Mouse (Mus musculus): ENCODE measurements around the gene March4. TPM values are rescaled to one million over a fixed set of nuclear protein-coding genes. Genes with fewer than 3 reads are reported as not detected.

The March4 gene
- polyA plus RNA-seq, 1 experiment from 2014 or later, result 0.12 TPM

GRCm38 (mm10) chr1:72399720-72400401 lies 136.9 kb downstream of the March4 start:
- WGBS, result 63% methylated on average over 8 of the region's 8 CpGs
- no peak for TF ChIP-seq CTCF (IDR thresholded peaks at IDR 0.05; ENCODE audit: low read depth)
- peak; percentile 43; the same call in 1 of the 2 replicates for ATAC-seq
- H3K4me3 ChIP-seq (ENCODE audit: low read depth, low read length), result no peak overlapping the region
- H3K27ac ChIP-seq (ENCODE audit: low read depth, low read length), result no peak overlapping the region
- no peak overlapping the region for H3K4me2 ChIP-seq (replicated peaks; ENCODE audit: low read depth)
- H3K36me3 ChIP-seq (ENCODE audit: control insufficient read depth, insufficient read depth), result 0 out of 2 replicates have a peak, but pooled peaks cover 4% of the 10 kb centered on the region
- H3K9ac ChIP-seq (ENCODE audit: low read depth, low read length), result no peak overlapping the region
- no peaks in the 10 kb centered on the region for H3K27me3 ChIP-seq (replicated peaks; ENCODE audit: control insufficient read depth, insufficient read depth, low read length)
- H3K4me1 ChIP-seq (replicated peaks; ENCODE audit: control insufficient read depth, insufficient read depth, low read length), result no peaks in the 10 kb centered on the region
- no peaks in the 10 kb centered on the region for H3K9me3 ChIP-seq (ENCODE audit: control insufficient read depth)

DNA sequence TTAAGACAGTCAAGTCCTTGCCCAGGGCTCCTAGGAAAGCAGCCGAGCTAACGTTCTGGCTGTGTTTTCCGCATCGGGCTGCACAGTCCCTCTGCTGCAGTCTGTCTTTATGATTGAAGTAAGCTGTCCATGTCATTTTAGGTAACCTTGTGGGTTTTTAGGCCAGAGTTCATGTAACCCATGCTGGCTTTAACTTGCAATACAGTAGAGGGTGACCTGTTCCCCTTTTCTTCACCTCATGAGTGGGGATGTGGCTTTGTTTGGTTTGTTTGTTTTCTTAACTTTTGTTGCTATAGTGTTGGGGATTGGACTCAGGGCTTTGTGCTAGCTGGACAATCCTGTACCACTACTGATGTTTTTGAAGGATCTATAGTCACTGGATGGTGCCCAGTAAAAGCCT lies 146.3 kb downstream of the March4 start:
- 93% methylated on average over 4 of the region's 4 CpGs for WGBS
- Histone ChIP-seq H3K9ac (ENCODE audit: low read depth, low read length) (no peak overlapping the region), H3K4me2 (replicated peaks; ENCODE audit: low read depth) (no peak overlapping the region), H3K27ac (ENCODE audit: low read depth, low read length) (no peak overlapping the region), H3K27me3 (replicated peaks; ENCODE audit: control insufficient read depth, insufficient read depth, low read length) (no peaks in the 10 kb centered on the region), H3K4me3 (ENCODE audit: low read depth, low read length) (no peak overlapping the region), H3K9me3 (ENCODE audit: control insufficient read depth) (no peaks in the 10 kb centered on the region), H3K36me3 (ENCODE audit: control insufficient read depth, insufficient read depth) (0 out of 2 replicates have a peak, but pooled peaks cover 7% of the 10 kb centered on the region), H3K4me1 (replicated peaks; ENCODE audit: control insufficient read depth, insufficient read depth, low read length) (no peaks in the 10 kb centered on the region)
- no peak for ATAC-seq
- TF ChIP-seq CTCF (IDR thresholded peaks at IDR 0.05; ENCODE audit: low read depth), result no peak

- no peaks in the 10 kb centered on the region for H3K27me3 ChIP-seq (replicated peaks; ENCODE audit: control insufficient read depth, insufficient read depth, low read length)
- H3K9me3 ChIP-seq (ENCODE audit: control insufficient read depth), result no peaks in the 10 kb centered on the region
- H3K9ac ChIP-seq (ENCODE audit: low read depth, low read length), result no peak overlapping the region
- no peaks in the 10 kb centered on the region for H3K36me3 ChIP-seq (ENCODE audit: control insufficient read depth, insufficient read depth)
- no peak overlapping the region for H3K4me3 ChIP-seq (ENCODE audit: low read depth, low read length)
- no peaks in the 10 kb centered on the region for H3K4me1 ChIP-seq (replicated peaks; ENCODE audit: control insufficient read depth, insufficient read depth, low read length)
- no peak overlapping the region for H3K27ac ChIP-seq (ENCODE audit: low read depth, low read length)
- H3K4me2 ChIP-seq (replicated peaks; ENCODE audit: low read depth), result no peak overlapping the region
- no peak for ATAC-seq
- TF ChIP-seq CTCF (IDR thresholded peaks at IDR 0.05; ENCODE audit: low read depth), result no peak; the same call in 1 of the 2 replicates
- WGBS, result 88% methylated on average over 5 of the region's 5 CpGs
Observed at GRCm38 (mm10) chr1:72383651-72384050, 153.1 kb downstream of the March4 start.

GRCm38 (mm10) chr1:72383056-72383455 lies 153.7 kb downstream of the March4 start:
- no peaks in the 10 kb centered on the region for H3K27me3 ChIP-seq (replicated peaks; ENCODE audit: control insufficient read depth, insufficient read depth, low read length)
- no peak overlapping the region for H3K4me3 ChIP-seq (ENCODE audit: low read depth, low read length)
- H3K27ac ChIP-seq (ENCODE audit: low read depth, low read length), result no peak overlapping the region
- ATAC-seq, result no peak
- H3K36me3 ChIP-seq (ENCODE audit: control insufficient read depth, insufficient read depth), result no peaks in the 10 kb centered on the region
- H3K4me1 ChIP-seq (replicated peaks; ENCODE audit: control insufficient read depth, insufficient read depth, low read length), result no peaks in the 10 kb centered on the region
- H3K9me3 ChIP-seq (ENCODE audit: control insufficient read depth), result no peaks in the 10 kb centered on the region
- TF ChIP-seq CTCF (IDR thresholded peaks at IDR 0.05; ENCODE audit: low read depth), result no peak
- 79% methylated on average over 7 of the region's 7 CpGs for WGBS
- H3K4me2 ChIP-seq (replicated peaks; ENCODE audit: low read depth), result no peak overlapping the region
- no peak overlapping the region for H3K9ac ChIP-seq (ENCODE audit: low read depth, low read length)

DNA sequence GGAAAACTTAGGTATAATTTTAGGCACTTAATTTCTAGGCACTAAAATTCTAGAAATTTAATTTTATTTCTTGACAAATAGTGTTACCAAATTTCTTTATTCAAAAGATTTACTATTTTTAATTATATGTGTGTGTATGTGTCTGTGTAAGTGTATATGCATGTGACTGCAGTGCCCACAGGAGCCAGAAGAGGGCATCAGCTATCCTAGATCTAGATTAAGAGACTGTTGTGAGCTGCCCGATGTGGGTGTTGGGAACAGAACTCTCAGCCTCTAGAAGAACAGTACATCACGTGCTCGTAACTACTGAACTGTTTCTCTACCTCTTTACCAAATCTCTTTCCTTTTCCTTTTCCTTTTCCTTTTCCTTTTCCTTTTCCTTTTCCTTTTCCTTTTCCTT lies 156.2 kb downstream of the March4 start:
- H3K4me1 ChIP-seq (replicated peaks; ENCODE audit: control insufficient read depth, insufficient read depth, low read length), result no peaks in the 10 kb centered on the region
- H3K4me3 ChIP-seq (ENCODE audit: low read depth, low read length), result no peak overlapping the region
- no peak for ATAC-seq
- no peaks in the 10 kb centered on the region for H3K27me3 ChIP-seq (replicated peaks; ENCODE audit: control insufficient read depth, insufficient read depth, low read length)
- H3K4me2 ChIP-seq (replicated peaks; ENCODE audit: low read depth), result no peak overlapping the region
- H3K27ac ChIP-seq (ENCODE audit: low read depth, low read length), result no peak overlapping the region
- 100% methylated on average over 3 of the region's 3 CpGs for WGBS
- TF ChIP-seq CTCF (IDR thresholded peaks at IDR 0.05; ENCODE audit: low read depth), result peak; percentile 19
- H3K36me3 ChIP-seq (ENCODE audit: control insufficient read depth, insufficient read depth), result no peaks in the 10 kb centered on the region
- no peak overlapping the region for H3K9ac ChIP-seq (ENCODE audit: low read depth, low read length)
- H3K9me3 ChIP-seq (ENCODE audit: control insufficient read depth), result no peaks in the 10 kb centered on the region

DNA sequence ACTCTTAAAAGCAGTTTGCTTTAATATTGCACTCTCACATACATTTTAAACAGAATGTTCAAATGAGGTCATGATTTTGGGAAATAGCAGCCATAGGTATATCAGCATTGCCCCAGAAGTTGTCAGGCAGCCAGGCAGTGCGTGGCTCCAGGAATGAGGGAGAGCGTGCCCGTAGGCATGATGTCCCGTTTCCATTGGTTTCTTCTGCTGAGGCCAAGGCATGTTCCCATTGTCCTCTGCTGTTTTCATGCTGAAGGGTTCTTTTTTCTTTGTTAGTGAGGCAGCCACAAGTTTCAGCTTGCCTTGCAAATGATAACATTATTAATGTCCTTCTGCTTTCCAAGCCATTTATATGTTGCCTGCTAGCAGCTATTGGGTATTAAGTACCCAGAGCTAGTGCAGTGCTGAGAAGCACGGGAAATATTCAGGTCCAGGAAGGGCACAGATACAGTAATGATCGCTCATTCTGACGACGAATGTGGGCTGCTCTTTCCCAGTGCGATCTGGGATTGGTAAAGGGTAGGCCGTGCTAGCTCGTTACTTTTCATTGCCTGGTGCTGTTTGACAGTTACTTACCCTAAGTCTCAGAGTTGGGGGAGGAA lies 156.9 kb downstream of the March4 start:
- ATAC-seq, result no peak
- no peaks in the 10 kb centered on the region for H3K27me3 ChIP-seq (replicated peaks; ENCODE audit: control insufficient read depth, insufficient read depth, low read length)
- no peaks in the 10 kb centered on the region for H3K36me3 ChIP-seq (ENCODE audit: control insufficient read depth, insufficient read depth)
- H3K9me3 ChIP-seq (ENCODE audit: control insufficient read depth), result no peaks in the 10 kb centered on the region
- H3K9ac ChIP-seq (ENCODE audit: low read depth, low read length), result no peak overlapping the region
- H3K4me1 ChIP-seq (replicated peaks; ENCODE audit: control insufficient read depth, insufficient read depth, low read length), result no peaks in the 10 kb centered on the region
- no peak for TF ChIP-seq CTCF (IDR thresholded peaks at IDR 0.05; ENCODE audit: low read depth)
- no peak overlapping the region for H3K4me3 ChIP-seq (ENCODE audit: low read depth, low read length)
- no peak overlapping the region for H3K27ac ChIP-seq (ENCODE audit: low read depth, low read length)
- H3K4me2 ChIP-seq (replicated peaks; ENCODE audit: low read depth), result no peak overlapping the region
- WGBS, result 96% methylated on average over 11 of the region's 11 CpGs
